Mouse (Mus musculus): ENCODE measurements around the gene Ankrd63. TPM values are rescaled to one million over a fixed set of nuclear protein-coding genes. Genes with fewer than 3 reads are reported as not detected.
A peak's percentile ranks its signal among the peaks of the same experiment; 100 is the strongest.

Gene Ankrd63
- total RNA-seq, 2 experiments from 2014 or later, result 0.64 to 1.7 TPM

DNA sequence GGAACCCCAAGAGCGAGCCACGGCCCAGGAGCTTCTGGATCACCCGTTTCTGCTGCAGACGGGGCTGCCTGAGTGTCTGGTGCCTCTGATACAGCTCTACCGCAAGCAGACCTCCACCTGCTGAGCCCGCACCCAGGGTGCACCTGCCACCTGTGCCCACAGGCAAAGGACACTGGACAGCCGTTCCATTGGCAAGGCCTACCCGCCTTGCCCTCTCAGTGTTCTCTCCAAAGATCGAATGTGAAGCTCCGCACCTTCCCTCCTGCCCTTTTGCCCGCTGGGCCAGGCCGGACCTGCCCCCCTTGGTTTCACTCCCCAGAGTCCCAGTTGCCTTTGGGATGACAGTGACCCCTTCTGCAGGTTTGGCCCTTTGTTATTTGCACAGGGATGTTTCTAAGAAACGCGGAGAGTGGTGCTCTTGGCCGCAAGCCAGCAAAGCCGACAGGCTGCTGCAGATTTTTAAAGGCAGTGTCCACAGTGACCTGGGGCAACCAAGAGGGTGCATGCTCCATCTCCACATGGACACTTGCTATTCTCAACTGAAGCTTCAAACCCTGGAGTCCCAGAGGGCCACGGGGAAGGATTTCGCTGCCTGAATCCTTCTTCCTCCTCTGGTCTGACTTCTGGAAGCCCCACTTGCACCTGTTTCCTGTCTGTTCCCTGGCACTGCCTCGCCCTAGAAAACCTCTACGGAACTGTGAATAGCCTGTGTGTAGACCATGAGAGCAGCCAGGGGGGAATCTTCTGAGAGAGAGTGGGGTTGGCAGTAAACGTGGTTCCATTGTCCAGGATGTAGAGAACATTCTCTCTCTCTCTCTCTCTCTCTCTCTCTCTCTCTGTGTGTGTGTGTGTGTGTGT lies 7.1 kb downstream of the Ankrd63 start:
- DNase-seq, result peak in 1 of 2 experiments; percentile 45
- intact Hi-C loops (cut with DNase I), result loop anchor here (5.0 kb wide), 1 partner anchor 209 kb away; no protein-coding TSS in a partner anchor

DNA sequence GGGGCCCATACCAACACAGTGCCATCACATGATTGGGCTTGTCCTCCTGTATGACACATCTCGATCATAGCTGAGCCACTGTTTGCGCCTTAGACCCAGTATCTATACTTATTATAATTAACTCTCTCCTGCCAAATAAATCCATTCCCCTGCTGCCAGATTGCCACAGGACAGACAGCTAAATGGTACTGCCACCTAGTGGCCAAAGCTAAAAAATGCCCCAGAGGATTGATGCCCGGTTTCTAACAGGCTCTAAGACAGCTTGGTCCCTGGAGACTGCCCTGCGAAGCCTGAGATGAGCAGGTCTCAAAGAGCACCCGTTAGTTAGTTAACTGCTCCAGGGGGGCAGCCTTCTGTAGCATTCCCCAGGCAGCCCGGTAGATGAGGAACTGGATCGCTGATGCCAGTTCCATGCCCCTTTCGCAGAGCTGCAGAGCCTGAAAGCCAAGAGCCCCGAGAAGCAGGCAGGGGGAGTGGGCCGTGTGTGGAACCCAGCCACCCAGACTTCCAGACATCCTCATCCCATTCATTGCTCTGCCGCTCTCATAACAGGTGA lies 8.0 kb downstream of the Ankrd63 start:
- intact Hi-C loops (cut with DNase I), result loop anchor here (1.0 to 5.0 kb wide), 2 partner anchors 57 to 208 kb away; no protein-coding TSS in a partner anchor
- DNase-seq, result peak; percentile 70 to 75

DNA sequence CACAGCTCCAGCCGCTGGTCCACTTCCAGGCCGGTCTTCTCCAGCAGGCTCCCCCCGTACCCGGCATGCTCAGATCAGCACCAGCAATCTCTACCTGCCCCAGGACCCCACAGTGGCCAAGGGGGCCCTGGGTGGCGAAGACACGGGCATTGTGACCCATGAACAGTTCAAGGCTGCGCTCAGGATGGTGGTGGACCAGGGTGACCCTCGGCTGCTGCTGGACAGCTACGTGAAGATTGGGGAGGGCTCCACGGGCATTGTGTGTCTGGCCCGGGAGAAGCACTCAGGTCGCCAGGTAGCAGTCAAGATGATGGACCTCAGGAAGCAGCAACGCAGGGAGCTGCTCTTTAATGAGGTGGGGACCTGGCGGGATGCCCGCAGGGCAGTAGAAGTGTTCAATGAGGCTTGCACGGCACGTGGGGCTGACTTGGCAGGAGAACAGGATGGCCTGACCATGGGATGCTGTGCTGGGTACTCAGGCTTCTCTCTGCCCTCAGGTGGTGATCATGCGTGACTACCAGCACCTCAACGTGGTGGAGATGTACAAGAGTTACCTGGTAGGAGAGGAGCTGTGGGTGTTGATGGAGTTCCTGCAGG lies 10.3 kb downstream of the Ankrd63 start:
- DNase-seq, result no peak
- intact Hi-C loops (cut with DNase I), result no loop called here

DNA sequence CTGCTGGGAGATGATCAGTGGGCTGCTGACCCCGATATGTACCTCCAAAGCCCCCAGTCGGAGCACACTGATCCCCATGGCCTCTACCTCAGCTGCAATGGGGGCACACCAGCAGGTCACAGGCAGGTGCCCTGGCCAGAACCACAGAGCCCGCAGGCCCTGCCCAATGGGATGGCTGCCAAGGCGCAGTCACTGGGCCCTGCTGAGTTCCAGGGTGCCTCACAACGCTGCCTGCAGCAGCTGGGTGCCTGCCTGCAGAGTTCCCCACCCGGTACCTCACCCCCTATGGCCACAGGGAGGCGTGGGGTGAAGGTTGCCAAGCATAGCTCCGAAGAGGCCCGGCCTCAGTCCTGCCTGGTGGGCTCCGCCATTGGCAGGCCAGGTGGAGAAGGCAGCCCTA lies 13.9 kb downstream of the Ankrd63 start:
- no peak for DNase-seq
- intact Hi-C loops (cut with DNase I), result no loop called here

DNA sequence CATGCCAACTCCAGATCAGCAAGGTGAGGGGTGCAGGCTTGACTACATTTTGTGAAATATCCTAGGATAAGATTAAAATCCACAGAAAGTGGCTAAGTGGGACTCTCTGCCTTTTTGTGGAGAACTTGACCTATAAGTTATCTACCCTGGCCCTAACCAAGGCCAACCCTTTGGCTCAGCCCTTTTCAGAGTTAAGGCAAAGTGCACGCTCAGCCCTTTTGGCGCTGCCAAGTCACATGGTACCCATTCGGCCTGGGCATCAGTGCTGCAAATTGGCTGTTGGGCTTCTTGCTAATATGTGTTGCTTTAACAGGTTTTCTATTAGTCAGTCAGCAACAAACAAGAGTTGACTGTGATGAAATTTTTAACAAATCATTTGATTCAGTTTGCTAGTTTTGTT lies 16.0 kb downstream of the Ankrd63 start:
- no peak for DNase-seq
- intact Hi-C loops (cut with DNase I), result no loop called here

DNA sequence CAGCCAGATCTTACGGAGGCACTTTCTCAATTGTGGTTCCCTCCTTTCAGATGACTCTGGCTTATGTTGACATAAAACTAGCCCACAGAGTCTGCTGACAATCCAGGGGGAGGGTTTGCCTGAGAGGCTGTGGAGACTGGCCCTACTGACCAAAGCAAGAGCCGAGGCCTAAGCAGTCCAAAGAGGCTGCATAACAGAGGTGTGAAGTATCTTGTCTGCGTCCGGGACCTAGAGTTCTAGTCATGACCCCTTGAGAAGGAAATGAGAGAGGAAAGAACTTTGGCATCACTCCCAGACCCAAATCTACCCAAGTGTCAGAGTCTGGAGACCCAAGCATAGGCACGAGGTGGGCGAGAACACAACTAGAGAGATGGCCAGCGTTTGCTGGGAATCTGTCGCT lies 17.1 kb downstream of the Ankrd63 start:
- intact Hi-C loops (cut with DNase I), result no loop called here
- DNase-seq, result no peak

DNA sequence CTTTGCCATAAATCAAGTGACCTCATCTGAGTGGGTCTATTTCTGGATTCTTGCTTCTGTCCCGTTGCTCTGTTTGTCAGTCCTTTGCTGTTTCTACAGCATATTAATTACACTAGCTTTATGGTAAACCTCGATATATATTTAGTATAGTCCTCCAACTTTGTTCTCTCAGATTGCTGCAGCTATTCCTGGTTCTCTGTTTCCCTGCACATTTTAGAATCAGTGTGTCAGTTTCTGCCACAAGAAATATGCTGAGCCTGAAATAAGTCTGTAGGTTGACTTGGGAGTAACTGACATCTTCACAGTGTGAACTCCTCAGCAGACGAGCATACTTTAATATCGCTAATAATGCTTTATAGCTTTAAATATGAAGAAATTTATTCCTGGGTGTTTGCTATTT lies 18.7 kb downstream of the Ankrd63 start:
- intact Hi-C loops (cut with DNase I), result no loop called here
- DNase-seq, result no peak

DNA sequence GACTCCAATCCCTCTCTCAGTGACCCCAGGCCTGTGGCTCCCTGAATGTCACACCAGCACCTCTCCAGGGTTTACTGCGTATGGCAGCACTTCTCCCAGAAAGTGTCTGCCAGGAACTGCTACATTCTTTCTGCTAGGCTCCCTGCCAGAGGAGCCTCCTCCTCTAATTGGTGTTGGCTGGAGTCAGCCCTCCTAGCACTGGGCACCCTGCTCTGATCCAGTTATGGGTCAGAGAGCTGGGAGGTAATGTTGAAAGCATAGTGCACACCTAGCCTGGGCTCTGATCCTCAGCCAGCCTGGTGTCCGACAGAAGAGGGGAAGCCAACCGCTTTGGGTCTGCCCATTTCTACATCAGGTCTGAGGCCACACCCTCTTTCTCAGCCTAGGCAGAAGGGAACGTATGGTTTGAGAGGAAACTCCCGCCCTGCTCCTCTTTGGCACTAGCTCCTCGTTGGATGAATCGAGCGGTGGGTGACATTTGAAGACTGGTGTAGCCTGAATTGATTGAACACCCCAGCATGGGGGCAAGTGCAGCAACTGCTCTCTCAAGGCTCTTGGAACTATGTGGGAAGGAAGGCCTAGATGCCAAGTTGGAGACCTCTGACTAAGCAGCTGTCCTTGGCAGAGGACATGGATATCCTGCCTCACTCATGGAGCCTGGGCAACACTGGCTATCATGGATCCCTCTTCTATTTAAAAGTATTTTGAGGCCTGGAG lies 21.1 kb downstream of the Ankrd63 start:
- DNase-seq, result peak in 1 of 2 experiments; percentile 55
- intact Hi-C loops (cut with DNase I), result no loop called here

DNA sequence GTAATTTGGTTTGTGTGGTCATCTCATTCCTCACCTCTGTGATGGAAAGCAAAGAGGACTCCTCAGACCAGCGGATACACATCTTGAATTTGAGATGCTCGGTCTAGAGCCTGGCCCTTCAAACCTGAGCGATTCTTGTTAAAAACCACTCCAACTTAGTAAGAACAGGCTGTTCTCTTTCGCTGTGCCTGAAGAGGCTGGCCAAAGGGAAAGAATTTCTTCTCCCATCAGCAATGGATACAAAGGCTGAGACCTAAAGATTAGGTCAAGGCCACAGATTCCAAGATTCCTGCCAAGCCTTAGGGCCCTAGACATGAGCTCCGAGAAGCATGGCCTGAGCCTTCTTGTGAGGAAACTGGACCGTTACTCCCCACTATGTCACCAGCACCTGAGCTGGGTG lies 22.8 kb downstream of the Ankrd63 start:
- intact Hi-C loops (cut with DNase I), result no loop called here
- DNase-seq, result no peak

DNA sequence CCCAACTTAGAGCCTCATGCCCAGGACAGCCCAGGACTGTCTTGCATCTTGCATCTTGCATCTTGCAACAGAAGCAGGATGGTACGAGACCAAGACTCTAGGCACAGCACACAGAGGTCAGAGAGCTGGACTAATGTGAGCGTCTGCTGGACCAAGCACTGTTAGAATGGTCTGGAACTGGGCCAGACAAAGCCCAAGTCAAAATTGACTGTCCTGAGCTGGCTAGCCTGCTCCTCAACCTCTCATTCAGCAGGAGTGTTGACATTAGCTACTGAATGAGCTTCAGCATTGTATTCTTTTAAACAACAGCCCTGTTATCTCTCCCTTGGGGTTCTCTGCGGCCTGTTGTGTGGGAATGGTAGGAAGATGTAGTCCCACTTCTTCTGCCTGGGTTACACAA lies 24.2 kb downstream of the Ankrd63 start:
- intact Hi-C loops (cut with DNase I), result no loop called here
- DNase-seq, result no peak

DNA sequence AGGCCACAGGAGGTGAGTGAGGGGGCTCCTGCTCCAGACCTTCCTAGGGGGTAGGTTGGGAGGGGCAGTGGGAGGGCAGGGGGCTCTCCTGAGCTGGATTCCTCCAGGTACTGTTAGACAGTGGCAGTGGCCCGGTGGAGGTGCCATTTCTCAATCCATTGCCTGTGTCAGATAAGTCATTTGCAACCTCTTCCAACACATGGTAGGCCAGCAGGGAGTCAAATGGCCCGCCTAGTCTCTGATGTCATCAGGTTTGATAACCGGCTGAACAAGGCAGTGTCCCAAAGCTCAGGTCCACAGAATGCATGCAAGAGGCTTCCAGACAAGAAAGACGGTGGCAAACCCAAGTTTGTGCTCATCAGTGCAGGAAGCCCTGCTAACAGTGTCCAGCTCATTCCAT lies 25.9 kb downstream of the Ankrd63 start:
- intact Hi-C loops (cut with DNase I), result no loop called here
- DNase-seq, result no peak

DNA sequence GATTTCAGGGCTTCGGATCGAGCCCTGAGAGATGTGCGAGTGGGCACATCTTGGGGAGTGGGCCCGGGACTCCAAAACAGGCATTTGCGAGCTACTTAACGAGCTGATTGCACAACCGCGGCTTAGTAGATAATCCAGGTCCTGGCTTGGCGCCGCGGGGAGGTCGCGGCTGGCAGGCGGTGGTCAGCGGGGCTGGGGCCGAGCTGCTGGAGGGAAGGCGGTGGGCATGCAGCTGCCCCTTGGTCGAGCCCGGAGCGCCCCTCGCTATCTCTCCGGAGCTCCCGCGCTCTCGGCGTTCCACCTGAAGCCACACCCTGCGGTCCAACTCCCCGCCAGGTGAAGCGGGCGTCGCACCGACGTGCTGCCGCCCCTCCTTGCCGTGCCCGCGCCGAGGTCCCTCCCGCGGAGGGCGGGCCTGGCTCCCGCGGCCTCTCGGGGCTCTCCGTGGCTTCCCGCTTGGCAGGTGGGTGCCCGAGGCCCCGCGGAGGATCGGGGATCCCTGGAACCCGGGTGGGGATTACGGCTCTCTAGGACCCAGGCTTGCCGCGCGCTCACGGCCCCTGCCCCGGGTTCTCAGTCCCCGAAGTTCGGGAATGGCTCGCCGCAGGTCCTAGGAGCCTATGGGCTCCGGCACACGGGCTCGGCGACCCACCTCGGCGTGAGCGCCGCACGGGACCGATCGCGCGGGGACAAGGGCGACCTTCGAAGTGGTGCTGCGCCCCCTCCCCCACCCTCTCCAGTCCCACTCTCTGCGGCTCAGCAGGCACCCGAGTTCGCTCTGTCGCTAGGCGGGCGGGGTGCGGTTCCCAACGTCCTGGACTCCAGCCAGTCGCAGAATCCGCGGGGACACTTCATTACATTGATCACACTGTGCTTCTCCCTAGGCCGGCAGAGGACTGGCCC lies 26.7 kb downstream of the Ankrd63 start:
- peak; percentile 40 to 50 for DNase-seq

DNA sequence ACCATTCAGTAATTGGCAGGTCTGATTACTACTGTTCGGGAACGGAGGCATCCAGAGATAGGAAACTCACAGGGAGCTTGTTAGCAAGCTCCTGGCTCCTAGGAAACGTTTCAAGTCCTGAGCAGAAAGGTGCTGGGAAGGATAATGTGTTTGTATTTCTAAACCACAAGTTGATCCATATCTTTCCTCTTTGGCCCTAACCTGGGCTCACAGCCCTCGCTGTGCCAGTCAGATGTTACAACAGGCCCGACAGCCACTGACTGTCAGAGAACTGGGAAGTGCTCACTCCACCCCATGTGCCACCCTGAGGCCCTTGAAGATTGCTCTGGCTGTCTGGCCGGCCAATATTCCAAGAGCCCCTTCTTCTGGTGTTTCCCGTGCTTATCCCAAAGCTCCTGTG lies 29.3 kb downstream of the Ankrd63 start:
- intact Hi-C loops (cut with DNase I), result no loop called here
- DNase-seq, result no peak

More for the DNA sequence above, 26.7 kb downstream of the Ankrd63 start:
- intact Hi-C loops (cut with DNase I), result no loop called here

DNA sequence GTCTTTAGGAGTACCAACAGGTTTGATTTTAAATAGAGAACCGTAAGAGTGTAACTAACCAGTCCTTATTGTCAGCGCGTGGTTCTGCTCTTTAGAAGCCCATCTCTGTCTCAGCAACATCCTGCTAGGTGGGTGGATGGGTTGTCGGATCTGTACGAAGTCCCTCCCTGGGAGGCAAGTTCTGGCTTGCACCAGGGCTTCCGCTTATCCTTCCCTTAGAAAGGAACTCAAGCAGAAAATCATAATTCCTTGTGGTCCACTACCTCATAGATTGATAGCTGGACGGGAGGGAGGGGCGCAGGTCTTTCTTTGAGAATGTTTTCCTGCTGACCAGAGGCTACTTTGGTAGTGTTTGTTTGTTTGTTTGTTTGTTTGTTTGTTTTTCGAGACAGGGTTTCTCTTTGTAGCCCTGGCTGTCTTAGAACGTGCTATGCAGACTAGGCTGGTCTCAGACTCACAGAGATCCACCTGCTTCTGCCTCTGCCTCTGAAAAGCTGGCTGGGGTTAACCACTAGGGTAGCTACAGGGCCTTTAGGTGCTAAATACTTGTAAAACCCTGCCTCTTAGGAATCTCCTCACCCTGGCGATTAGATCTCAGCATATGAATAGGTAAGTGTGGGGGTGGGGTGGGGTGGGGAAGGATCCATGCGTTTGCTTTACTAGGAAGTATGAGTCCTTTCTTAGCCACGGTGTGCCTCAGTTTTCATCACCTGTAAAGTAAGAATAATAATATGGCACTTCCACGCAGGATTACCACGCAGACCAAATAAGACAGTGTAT lies 29.9 kb downstream of the Ankrd63 start:
- intact Hi-C loops (cut with DNase I), result no loop called here

DNA sequence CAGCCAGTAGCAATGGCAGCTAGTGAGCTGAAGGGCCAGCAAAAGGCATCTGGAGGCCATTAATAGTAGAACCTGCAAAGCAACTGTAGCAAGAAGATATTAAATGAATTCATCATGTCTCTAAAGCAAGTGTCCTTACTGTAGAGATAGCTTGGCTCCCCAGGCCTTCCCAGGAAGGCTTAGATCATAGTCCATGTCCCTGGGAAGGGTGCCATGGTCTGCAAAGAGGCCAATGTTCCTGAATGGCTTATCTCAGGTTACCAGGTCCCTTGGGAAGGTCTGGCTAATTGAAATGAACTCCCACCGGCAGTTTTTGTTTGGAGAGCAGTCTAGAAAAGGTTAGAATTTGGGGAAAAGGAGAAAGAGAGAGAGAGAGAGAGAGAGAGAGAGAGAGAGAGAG lies 32.0 kb downstream of the Ankrd63 start:
- intact Hi-C loops (cut with DNase I), result no loop called here
- DNase-seq, result no peak

More for the DNA sequence above, 29.9 kb downstream of the Ankrd63 start:
- no peak for DNase-seq

DNA sequence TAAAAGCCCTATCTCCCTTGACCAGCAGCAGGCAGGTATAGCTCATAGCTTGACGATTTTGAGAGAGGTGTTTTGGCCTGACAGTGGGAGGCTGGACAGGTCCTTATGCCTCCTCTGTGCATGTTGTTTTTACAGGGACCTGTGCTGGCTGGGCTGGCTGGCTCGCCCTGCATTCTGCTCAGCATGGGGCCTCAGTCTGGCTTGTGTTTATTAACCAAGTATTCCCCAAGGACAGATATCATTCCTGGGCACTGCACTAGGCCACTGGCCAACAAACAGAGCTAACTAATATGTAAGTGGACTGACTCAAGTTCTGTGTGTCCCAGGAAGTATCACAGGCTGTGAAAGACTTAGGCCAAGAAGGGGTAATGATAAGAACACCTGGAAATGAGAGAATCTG lies 34.0 kb downstream of the Ankrd63 start:
- intact Hi-C loops (cut with DNase I), result no loop called here
- DNase-seq, result peak; percentile 53 to 55

DNA sequence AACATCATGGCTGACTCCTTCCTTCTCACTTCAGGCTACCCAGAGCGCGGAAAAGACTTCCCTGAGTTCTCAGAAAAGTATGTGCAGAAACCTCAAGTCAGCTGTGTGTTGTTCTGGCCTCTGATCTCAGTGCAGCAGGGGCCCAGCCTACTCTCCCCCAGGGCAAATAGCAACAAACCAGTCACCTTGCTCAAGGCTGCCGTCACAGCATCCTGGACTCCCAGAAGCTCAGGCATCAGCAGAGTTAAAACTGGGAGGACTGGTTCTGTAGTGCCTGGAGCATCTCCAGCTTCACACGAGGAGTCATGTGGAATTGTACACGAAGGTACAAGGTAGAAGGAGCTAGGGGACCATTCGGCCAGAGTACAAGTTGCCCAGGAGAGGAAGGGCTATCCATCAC lies 34.5 kb downstream of the Ankrd63 start:
- no peak for DNase-seq
- intact Hi-C loops (cut with DNase I), result no loop called here

DNA sequence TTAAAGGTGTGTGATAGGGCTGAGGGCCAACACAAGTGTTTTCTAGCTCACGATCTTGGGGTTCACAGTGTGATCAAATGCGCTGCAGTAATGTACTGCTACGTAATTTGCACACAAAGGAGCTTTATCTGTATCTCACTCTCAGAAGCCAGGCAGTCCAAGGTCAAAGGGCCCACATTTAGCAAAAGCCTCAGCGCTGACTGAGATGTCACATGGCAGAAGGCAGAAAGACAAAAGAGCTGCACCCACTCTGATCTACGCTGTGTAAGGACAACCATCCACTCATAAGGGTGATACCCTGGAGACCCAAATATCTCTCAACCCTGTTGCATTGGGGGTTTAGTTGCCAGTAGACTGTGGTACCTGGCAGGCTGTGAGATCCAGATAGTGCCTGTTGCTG lies 36.6 kb downstream of the Ankrd63 start:
- no peak for DNase-seq
- intact Hi-C loops (cut with DNase I), result no loop called here

DNA sequence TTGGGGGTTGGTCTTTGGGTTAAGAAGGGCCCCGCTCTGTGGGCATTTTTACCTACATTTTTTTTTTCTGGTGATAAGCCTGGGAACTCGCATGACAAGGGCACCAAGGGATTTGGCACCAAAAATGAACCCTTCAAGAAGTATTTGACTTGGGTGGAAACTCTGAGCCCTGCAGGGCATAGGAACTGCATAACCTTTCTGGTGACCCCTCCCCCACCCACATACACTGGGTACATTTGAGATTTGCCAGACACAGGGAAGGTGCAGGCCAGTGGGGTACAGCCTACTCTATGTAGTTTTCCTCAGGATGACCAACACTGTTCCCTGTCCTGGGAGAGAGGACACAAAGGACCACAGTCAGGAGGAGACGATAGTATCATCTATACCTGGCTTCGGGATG lies 38.1 kb downstream of the Ankrd63 start:
- no peak for DNase-seq
- intact Hi-C loops (cut with DNase I), result no loop called here
